Mouse (Mus musculus) embryonic facial prominence, embryonic 12.5 days (tissue): Measurements from ENCODE around the gene Spef1. TPM values are rescaled to one million over a fixed set of nuclear protein-coding genes. Genes with fewer than 3 reads are reported as not detected.
A peak's percentile ranks its signal among the peaks of the same experiment; 100 is the strongest.

Experiments used
- ATAC-seq: fragments of 200-750 bp; cut with Nextera tagmentation; 2 replicates; pipeline ENCODE4 v1.8.0; 2017; ENCODE audit not compliant: insufficient number of reproducible peaks, insufficient read depth, low FRiP score, low TSS enrichment
- H3K27ac ChIP-seq: fragments of 300-500 bp; sonication (generic); 2 replicates; pipeline ENCODE4 v1.5.1; 2016; ENCODE audit warnings: mild to moderate bottlenecking
- H3K27me3 ChIP-seq: fragments of 300-500 bp; sonication (generic); 2 replicates; pipeline ENCODE4 v1.6.1; 2016; ENCODE audit warnings: mild to moderate bottlenecking, moderate library complexity
- H3K36me3 ChIP-seq: fragments of 300-500 bp; sonication (generic); 2 replicates; pipeline ENCODE4 v1.6.1; 2016; ENCODE audit warnings: mild to moderate bottlenecking
- H3K4me1 ChIP-seq: fragments of 300-500 bp; sonication (generic); 2 replicates; pipeline ENCODE4 v1.6.1; 2016
- H3K4me2 ChIP-seq: fragments of 300-500 bp; sonication (generic); replicated peaks from 2 replicates; pipeline ENCODE4 v1.6.1; 2016; ENCODE audit warnings: mild to moderate bottlenecking, moderate library complexity
- H3K4me3 ChIP-seq: fragments of 300-500 bp; sonication (generic); 2 replicates; pipeline ENCODE4 v1.5.1; 2016; ENCODE audit warnings: mild to moderate bottlenecking
- H3K9ac ChIP-seq: fragments of 300-500 bp; sonication (generic); 2 replicates; pipeline ENCODE4 v1.6.1; 2016; ENCODE audit warnings: mild to moderate bottlenecking, moderate library complexity
- H3K9me3 ChIP-seq: fragments of 300-500 bp; sonication (generic); 2 replicates; pipeline ENCODE4 v1.6.1; 2016; ENCODE audit warnings: mild to moderate bottlenecking, moderate library complexity
- WGBS: fragments of 180-500 bp; shearing (Covaris S2); methylation state at CpG from one replicate; pipeline ENCODE4 v1.1.7; 2016; 5-methylcytosine and 5-hydroxymethylcytosine counted together
- polyA plus RNA-seq: library from polyadenylated mRNA; unstranded; fragments of >200 nt; fragmentation: Nextera tagmentation; extraction: Ambion mirVana; gene quantifications from 2 replicates; pipeline ENCODE4 v1.2.1, GENCODE M21; 2016

The Spef1 gene
- polyA plus RNA-seq, 1 experiment from 2014 or later: 5.2 TPM

DNA sequence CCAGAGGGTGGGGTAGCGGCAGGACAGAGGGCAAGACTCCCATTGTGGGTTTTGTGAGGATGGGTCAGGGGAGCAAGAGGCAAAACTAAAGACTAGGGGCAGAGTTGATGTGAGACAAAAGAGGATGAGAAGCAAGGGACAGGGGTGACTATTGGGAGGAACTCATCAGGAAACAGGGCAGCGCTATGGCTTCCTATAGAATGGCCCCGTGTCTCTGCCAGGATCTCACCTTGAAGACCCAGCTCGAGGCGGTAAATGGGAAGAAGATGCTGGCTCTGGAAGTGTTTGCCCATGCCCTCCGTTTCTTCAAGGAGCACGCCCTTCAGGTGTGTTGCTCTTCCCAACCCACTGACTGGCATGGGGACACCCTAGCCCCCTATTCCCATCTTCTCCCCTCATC lies 48.3 kb downstream of the Spef1 start:
- WGBS: 94% methylated on average over 7 of the region's 7 CpGs

DNA sequence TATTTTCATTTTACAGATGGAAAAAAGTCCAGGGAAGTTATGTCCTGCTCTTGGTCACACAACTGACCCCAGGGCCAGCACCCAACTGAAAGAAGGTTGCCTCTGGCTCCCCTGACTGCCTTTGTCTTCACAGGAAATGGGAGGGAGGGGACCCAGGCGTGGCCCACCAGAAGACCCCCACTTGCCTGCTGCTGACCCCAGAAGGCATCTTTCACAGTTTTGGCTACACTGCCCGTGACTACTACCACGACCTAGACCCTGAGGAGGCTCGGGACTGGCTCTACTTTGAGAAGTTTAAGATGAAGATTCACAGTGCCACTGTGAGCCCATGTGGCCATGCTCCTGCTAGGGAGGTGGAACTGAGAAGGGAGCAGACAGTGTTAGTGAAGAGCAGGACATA lies 48.8 kb downstream of the Spef1 start:
- 80% methylated on average over 4 of the region's 4 CpGs for WGBS

More for the DNA sequence above, 48.3 kb downstream of the Spef1 start:
- H3K27me3 ChIP-seq: no peaks in the 10 kb centered on the region
- H3K4me1 ChIP-seq: peaks cover 7% of the 10 kb centered on the region; the same call in 1 of the 2 replicates
- H3K4me3 ChIP-seq: no peak overlapping the region
- H3K36me3 ChIP-seq: peaks cover 91% of the 10 kb centered on the region
- H3K9me3 ChIP-seq: no peaks in the 10 kb centered on the region
- no peak for ATAC-seq
- no peak overlapping the region for H3K9ac ChIP-seq
- no peak overlapping the region for H3K27ac ChIP-seq
- H3K4me2 ChIP-seq: no peak overlapping the region

DNA sequence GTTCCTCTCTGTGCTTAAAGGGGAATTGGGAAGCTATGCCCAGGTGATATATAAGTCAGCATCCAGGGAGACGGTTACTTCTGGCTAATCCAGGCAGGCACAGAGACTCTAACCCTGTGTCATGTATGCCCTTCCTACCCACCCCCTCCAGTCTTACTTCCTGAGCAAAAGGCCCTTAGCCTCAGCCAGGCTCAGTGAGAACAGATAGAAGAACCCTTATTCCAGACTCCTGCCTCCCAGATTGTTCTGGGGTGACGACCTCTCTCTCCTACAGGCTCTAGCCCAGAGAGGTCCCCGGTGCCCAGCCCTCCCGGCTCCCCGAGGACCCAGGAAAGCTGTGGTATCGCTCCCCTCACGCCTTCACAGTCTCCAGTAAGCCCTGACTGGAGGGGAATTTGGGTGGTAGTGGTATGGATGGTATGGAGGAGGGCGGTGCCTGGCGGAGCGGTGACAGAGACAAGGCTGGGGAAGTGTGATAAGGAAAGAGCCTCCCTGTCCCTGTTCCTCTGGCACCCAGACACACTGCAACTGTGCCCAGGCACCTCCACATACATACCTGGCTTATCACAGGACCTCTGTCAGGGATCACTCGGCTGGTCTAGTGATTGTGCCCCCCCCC lies 51.5 kb downstream of the Spef1 start:
- Histone ChIP-seq H3K4me3 (no peak overlapping the region), H3K9me3 (no peaks in the 10 kb centered on the region), H3K36me3 (peaks cover 64% of the 10 kb centered on the region), H3K9ac (no peak overlapping the region), H3K27ac (no peak overlapping the region), H3K27me3 (no peaks in the 10 kb centered on the region), H3K4me2 (no peak overlapping the region), H3K4me1 (peaks cover 15% of the 10 kb centered on the region)
- ATAC-seq: 0 out of 2 replicates have a peak, but pooled peaks have one; percentile 23
- WGBS: 68% methylated on average over 11 of the region's 11 CpGs

More for the DNA sequence above, 48.8 kb downstream of the Spef1 start:
- Histone ChIP-seq H3K4me3 (no peak overlapping the region), H3K9ac (no peak overlapping the region), H3K27me3 (no peaks in the 10 kb centered on the region), H3K4me2 (no peak overlapping the region), H3K9me3 (no peaks in the 10 kb centered on the region), H3K36me3 (peaks cover 86% of the 10 kb centered on the region), H3K27ac (no peak overlapping the region), H3K4me1 (peaks cover 7% of the 10 kb centered on the region; the same call in 1 of the 2 replicates)
- ATAC-seq: no peak

DNA sequence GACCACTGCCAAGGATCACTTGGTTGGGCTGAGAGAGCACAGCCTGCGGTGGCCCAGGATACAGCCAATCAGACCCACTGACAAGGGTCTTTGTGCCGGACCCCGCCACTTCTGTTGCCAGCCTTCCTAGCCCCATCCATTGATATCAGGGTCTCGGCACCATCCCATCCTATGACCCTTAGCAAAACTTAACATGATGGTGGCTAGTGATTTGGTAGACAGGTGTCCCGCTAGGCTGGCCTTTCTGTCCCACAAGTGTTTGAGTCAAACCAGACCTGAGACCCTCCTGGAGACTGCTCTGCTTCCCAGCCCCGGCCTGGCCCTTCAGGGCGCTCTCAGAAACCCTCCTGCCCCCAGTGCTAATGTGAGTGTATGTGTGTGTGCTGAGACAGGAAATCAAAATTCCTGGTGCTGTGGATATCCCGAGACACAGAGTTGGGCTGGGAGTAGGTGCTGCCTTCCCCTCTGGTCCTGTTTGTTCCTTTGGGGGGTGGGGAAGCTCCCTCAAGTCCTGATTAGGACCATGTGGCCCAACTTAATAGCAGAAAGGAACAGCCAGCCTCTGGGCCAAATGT lies 52.2 kb downstream of the Spef1 start:
- Histone ChIP-seq H3K4me1 (peaks cover 15% of the 10 kb centered on the region), H3K4me3 (no peak overlapping the region), H3K36me3 (peaks cover 58% of the 10 kb centered on the region), H3K9me3 (no peaks in the 10 kb centered on the region), H3K27ac (peak overlapping the region; percentile 51; the same call in 1 of the 2 replicates), H3K27me3 (no peaks in the 10 kb centered on the region), H3K4me2 (no peak overlapping the region), H3K9ac (no peak overlapping the region)
- ATAC-seq: no peak
- 76% methylated on average over 8 of the region's 8 CpGs for WGBS

DNA sequence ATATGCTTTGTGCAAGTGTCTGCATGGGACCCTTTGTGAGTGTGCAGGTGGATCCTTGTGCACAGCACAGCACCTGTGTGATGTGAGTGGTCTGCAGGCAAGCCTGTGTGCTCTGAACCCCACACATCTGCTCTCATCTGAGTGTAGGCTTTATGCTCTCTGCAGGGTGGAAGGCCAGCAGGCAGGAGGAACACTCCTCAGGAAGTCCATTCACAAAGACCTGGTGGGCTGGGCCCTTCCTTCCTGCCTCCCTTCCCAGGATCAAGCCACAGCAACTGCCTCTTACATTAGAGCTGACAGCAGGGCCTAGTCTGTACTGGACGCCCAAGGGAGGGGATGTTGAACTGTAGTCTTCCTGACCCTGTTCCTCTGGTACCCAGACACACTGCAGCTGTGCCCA lies 52.7 kb downstream of the Spef1 start:
- H3K27ac ChIP-seq: peak overlapping the region; percentile 51; the same call in 1 of the 2 replicates
- peaks cover 53% of the 10 kb centered on the region for H3K36me3 ChIP-seq
- no peak overlapping the region for H3K9ac ChIP-seq
- no peak overlapping the region for H3K4me3 ChIP-seq
- H3K4me2 ChIP-seq: no peak overlapping the region
- peaks cover 15% of the 10 kb centered on the region for H3K4me1 ChIP-seq
- no peaks in the 10 kb centered on the region for H3K27me3 ChIP-seq
- no peak for ATAC-seq
- H3K9me3 ChIP-seq: no peaks in the 10 kb centered on the region
- WGBS: 75% methylated on average over 1 of the region's 1 CpGs

DNA sequence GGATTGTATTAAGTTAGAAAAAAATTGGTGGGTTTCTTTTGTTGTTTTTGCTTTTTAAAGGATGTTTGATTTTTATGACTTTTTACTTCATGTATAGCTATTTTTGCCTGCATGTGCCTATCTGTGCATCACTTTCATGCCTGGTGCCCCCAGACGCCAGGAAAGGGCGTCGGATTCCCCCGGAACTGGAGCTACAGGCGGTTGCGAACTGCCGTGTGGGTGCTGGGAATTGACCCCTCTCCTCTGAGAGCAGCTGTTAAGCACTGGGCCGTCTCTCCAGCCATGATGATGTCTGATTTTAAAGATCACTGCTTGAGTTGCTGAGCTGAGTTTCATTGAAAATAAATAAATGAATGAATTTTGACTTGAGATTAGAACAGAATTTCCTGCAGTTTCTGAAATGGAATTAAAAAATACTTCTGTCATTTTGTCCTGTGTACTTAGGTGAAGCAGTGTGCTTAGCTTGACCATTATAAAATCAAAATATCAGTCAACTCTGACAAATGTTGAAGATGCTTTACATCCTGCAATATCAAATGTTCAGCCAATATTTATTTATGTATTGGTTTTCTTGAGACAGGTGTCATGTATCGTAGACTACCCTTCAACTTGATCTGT lies 54.0 kb downstream of the Spef1 start, which contains the start of gene Gm11037:
Gene Gm11037, plus strand, starts transcription at position 568 of the 618 bp plus-strand sequence.
- whole genome bisulfite sequencing: 72% methylated on average over 9 of the region's 9 CpGs
- Histone ChIP-seq H3K9ac (no peak within 1 kb of the TSS), H3K27ac (no peak within 1 kb of the TSS), H3K27me3 (no peaks in the 10 kb centered on the region), H3K4me1 (peaks cover 27% of the 10 kb centered on the region), H3K9me3 (no peaks in the 10 kb centered on the region), H3K4me3 (no peak within 1 kb of the TSS), H3K36me3 (peaks cover 41% of the 10 kb centered on the region), H3K4me2 (no peak within 1 kb of the TSS)
- ATAC-seq: no peak

DNA sequence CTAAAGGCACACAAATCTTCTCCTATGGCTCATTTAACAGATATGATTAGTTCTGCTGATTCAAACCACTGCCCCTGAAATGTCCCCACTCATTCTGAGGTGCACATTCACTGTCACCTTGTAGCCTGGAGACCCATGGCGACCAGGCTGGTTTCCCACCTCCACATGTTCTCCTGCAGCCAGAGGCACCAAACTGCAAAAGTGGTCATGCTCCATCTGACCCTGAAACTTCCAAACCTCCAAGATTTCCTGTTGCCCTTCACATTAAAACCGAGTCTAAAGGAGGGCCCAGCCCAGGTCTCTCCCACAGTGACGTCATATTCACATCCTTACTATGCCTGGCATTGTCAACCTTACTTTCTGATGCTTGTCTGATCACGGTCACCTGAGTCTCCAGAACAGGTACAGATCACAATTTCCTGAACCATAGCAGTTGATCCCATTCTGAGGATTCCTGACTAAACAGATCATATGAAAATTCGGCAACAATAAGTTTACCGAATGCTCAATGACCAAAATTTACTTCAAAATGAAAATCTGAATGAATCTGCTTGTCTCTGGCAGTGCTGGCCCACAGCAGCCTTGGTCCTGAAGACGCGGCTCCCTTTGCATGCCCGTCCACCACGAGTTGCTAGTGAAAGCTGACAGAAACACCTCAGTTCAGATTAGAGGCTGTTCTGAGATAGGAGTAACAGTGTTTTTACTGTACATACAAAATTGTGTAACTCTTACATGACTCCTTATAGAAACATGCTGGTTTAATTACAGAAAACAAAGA lies 54.8 kb downstream of the Spef1 start:
- no peak overlapping the region for H3K9ac ChIP-seq

DNA sequence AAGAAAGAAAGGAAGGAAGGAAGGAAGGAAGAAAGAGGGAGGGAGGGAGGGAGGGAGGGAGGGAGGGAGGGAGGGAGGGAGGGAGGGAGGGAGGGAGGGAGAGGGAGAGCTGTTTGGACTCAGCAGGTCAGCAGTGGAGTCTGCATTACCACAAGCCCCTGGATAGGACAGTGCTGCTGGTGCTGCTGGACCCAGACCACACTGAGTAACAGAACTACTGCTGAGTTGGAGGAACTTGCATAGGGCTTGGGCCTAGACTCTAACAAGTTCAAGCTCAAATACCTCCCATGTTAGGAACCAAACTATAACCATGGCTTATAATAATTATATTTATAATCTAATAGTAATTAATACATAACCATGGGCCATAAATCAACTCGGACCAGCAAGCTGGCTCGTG lies 56.2 kb downstream of the Spef1 start:
- Histone ChIP-seq H3K4me2 (no peak overlapping the region), H3K9ac (no peak overlapping the region), H3K4me1 (peaks cover 43% of the 10 kb centered on the region), H3K36me3 (peaks cover 25% of the 10 kb centered on the region), H3K27ac (no peak overlapping the region), H3K27me3 (no peaks in the 10 kb centered on the region), H3K9me3 (no peaks in the 10 kb centered on the region), H3K4me3 (no peak overlapping the region)
- no peak for ATAC-seq
- WGBS: 79% methylated on average over 2 of the region's 2 CpGs

More for the DNA sequence above, 54.8 kb downstream of the Spef1 start:
- Histone ChIP-seq H3K27me3 (no peaks in the 10 kb centered on the region), H3K36me3 (peaks cover 33% of the 10 kb centered on the region), H3K4me2 (no peak overlapping the region), H3K27ac (no peak overlapping the region), H3K4me3 (no peak overlapping the region), H3K4me1 (peaks cover 29% of the 10 kb centered on the region), H3K9me3 (no peaks in the 10 kb centered on the region)
- no peak for ATAC-seq
- 78% methylated on average over 10 of the region's 10 CpGs for WGBS

DNA sequence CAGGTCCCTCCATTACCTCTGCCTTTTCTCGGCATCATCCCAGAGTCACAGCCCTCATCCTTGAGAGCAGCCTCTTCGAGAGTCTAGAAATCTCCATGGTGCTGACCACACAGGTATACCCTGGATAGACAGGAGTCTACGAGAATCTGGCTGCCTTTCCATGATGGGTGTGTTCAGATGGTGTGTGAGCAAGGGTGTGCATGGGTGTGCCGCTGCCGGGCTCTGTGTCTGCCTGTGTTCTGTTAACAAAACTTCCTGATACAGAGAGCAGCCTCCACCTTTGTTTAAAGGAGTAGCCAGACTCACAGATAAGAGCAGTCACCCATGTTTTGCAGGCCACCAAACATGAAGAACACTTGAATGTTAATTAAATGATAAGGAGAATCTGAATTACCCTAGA lies 57.2 kb downstream of the Spef1 start:
- Histone ChIP-seq H3K9ac (no peak overlapping the region), H3K9me3 (no peaks in the 10 kb centered on the region), H3K27ac (no peak overlapping the region), H3K27me3 (no peaks in the 10 kb centered on the region), H3K4me2 (no peak overlapping the region), H3K4me1 (peaks cover 38% of the 10 kb centered on the region), H3K4me3 (no peak overlapping the region), H3K36me3 (peaks cover 15% of the 10 kb centered on the region)
- 86% methylated on average over 5 of the region's 5 CpGs for WGBS
- ATAC-seq: no peak

DNA sequence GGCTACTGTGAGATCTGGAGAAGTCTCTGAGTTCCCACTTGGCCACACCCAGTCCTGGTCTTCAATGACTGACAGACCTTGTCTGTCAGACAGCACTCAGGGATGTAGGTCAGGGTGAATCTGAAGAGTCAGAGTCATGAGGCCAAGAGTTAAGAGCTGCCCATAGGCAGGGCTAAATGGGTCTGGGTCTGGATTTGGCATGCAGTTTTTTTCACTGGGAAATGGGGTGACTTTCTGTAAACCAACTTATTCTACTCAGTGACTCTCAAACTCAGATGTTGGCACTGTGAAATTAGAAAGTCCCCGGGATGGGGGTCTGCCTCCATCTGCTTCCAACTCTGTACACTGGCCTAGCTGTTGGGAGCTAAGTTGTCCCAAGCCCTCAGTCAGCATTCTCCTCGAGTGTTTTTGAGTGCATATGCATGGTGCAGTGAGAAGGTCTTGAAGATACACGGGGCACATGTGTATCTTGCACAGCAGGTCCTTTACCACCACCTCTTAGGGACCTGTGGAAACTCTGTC lies 58.4 kb downstream of the Spef1 start:
- Histone ChIP-seq H3K27ac (no peak overlapping the region), H3K36me3 (peaks cover 5% of the 10 kb centered on the region; the same call in 1 of the 2 replicates), H3K4me3 (no peak overlapping the region), H3K9ac (no peak overlapping the region), H3K9me3 (no peaks in the 10 kb centered on the region), H3K4me1 (peaks cover 40% of the 10 kb centered on the region), H3K4me2 (peak overlapping the region; percentile 58), H3K27me3 (no peaks in the 10 kb centered on the region)
- ATAC-seq: no peak
- 84% methylated on average over 3 of the region's 3 CpGs for WGBS

DNA sequence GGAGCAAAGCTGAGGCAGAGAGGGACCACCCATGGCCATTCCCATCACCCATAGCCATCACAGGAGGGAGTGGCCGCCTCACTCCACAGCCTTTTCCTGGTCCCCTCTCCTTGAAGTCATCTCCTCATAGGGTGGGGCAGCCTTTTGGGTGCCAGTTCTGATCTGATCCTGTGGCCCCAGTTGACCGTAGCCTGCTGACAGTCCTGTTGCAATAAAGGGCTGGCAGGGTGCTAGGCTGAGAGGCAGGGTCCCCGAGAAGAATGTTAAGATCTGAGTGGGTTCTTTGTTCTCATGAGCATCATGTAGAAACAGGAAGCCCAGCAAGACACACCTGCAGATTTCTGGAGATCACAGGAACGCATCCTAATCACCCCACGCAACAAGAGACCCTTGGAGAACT lies 58.9 kb downstream of the Spef1 start:
- H3K4me2 ChIP-seq: peak overlapping the region; percentile 58
- H3K4me1 ChIP-seq: peaks cover 40% of the 10 kb centered on the region
- no peak overlapping the region for H3K27ac ChIP-seq
- peak overlapping the region; percentile 65 for H3K4me3 ChIP-seq
- H3K36me3 ChIP-seq: peaks cover 5% of the 10 kb centered on the region; the same call in 1 of the 2 replicates
- 83% methylated on average over 5 of the region's 5 CpGs for WGBS
- H3K9ac ChIP-seq: peak overlapping the region; percentile 90
- no peaks in the 10 kb centered on the region for H3K27me3 ChIP-seq
- ATAC-seq: no peak
- H3K9me3 ChIP-seq: no peaks in the 10 kb centered on the region
